Comparison of ENCODE assay signal across 8 mouse cellular contexts in the genomic region with DNA sequence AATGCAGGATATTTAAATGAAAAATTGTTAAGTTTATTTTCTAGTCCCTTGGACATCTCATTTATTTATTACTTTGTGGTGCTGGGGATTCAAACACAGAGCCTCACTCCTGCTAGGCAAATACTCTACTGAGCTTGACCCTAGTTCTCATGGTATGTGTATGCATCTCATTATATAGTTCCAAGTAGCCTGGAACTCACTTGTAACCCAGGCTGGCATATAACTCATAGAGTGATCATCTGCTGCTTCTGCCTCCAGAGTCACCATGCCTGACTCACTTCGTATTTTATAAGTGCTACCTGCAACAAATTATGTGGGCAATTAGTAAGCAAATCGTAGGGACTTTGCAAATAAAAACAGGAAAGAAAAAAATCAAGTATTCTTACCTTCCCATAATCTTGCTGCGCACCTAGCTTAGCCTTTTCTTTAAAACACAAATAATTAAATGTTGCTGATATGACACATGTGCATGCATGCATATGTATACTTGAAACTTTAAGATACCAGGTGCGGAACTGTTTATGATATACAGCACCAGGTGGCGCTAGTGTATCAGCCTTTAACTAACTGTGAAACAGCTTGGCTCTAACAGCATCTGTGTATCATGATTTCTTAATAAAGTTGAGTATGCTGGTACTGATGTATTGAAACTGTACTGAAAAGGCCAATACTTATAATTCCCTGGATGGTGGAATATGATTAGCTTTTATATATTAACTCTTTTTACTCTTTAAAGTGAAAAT. TPM values are rescaled to one million over a fixed set of nuclear protein-coding genes. Genes with fewer than 3 reads are reported as not detected.
DNase-seq lines count a peak whose midpoint lies in the region; ATAC-seq lines count a peak whose summit lies in the region.

No protein-coding gene starts in this region.

- H3K4me1 ChIP-seq in kidney, embryonic 16.5 days (ENCODE audit: insufficient read depth, low read length): no peaks in the 10 kb centered on the region

- H3K36me3 ChIP-seq in kidney, embryonic 16.5 days (ENCODE audit: insufficient read depth, low read length): no peaks in the 10 kb centered on the region

- no peak overlapping the region for H3K4me2 ChIP-seq in kidney, embryonic 16.5 days (replicated peaks; ENCODE audit: low read depth, low read length)

- no peak overlapping the region for H3K4me3 ChIP-seq in kidney, embryonic 16.5 days (ENCODE audit: low read length)

- H3K9ac ChIP-seq in kidney, embryonic 16.5 days (replicated peaks; ENCODE audit: low read length): no peak overlapping the region

- intact Hi-C loops in gastrocnemius, postnatal 14 days (cut with DNase I; ENCODE audit: low total_unique reads): loop anchor here (5.0 kb wide), 2 partner anchors 36 to 71 kb away; no protein-coding TSS in a partner anchor

- peak; percentile 82 for DNase-seq in A20 (ENCODE audit: low read depth, low spot score)
- DNase-seq in WW6 (ENCODE audit: low read depth, low spot score): peak; percentile 42
- DNase-seq in cerebellum, postnatal 36 days: peak; percentile 62 to 79
- peak; percentile 49 for DNase-seq in gastrocnemius, postnatal 14 days
- peak; percentile 66 for DNase-seq in liver
- peak; percentile 67 to 77 for DNase-seq in natural killer cell, adult 2 months (ENCODE audit: low spot score in 2 of 2)
- DNase-seq in telencephalon, adult 2 months (ENCODE audit: low read depth, low spot score): peak; percentile 63

- ATAC-seq in kidney, embryonic 16.5 days (ENCODE audit: low FRiP score, low TSS enrichment): peak; percentile 60; the same call in 1 of the 2 replicates

- H3K27me3 ChIP-seq in kidney, embryonic 16.5 days (ENCODE audit: insufficient read depth, low read length): no peaks in the 10 kb centered on the region

- WGBS in kidney, embryonic 16.5 days: 37% methylated on average over 5 of the region's 5 CpGs

- H3K9me3 ChIP-seq in kidney, embryonic 16.5 days (ENCODE audit: low read length): no peaks in the 10 kb centered on the region

- no peak overlapping the region for H3K27ac ChIP-seq in kidney, embryonic 16.5 days (ENCODE audit: low read length)

RNA-seq across cellular contexts. Expression of gene Rnase9, which starts 15.1 kb away (rescaled TPM):
- not detected for total RNA-seq in gastrocnemius, postnatal 14 days (2021)
- polyA plus RNA-seq in kidney, embryonic 16.5 days (2015; fragmentation: Nextera tagmentation; extraction: Ambion mirVana): 0.14 and 0.30 TPM in 2 replicates

RNA-seq across cellular contexts. Expression of gene Rnase10, which starts 19.0 kb away (rescaled TPM):
- not detected for total RNA-seq in gastrocnemius, postnatal 14 days (2021)
- polyA plus RNA-seq in kidney, embryonic 16.5 days (2015; fragmentation: Nextera tagmentation; extraction: Ambion mirVana): not detected in 2 replicates

RNA-seq across cellular contexts. Expression of gene Rnase11, which starts 23.4 kb away (rescaled TPM):
- not detected for total RNA-seq in gastrocnemius, postnatal 14 days (2021)
- 0.44 TPM in 1 of 2 replicates, not detected in the other for polyA plus RNA-seq in kidney, embryonic 16.5 days (2015; fragmentation: Nextera tagmentation; extraction: Ambion mirVana)

RNA-seq across cellular contexts. Expression of gene Rnase12, which starts 30.9 kb away (rescaled TPM):
- not detected for total RNA-seq in gastrocnemius, postnatal 14 days (2021)
- 9.0 and 10.2 TPM in 2 replicates for polyA plus RNA-seq in kidney, embryonic 16.5 days (2015; fragmentation: Nextera tagmentation; extraction: Ambion mirVana)

RNA-seq across cellular contexts. Expression of gene Olfr750, which starts 47.7 kb away (rescaled TPM):
- not detected for total RNA-seq in gastrocnemius, postnatal 14 days (2021)
- not detected in 2 replicates for polyA plus RNA-seq in kidney, embryonic 16.5 days (2015; fragmentation: Nextera tagmentation; extraction: Ambion mirVana)
